Mouse (Mus musculus) heart, embryonic 11.5 days (tissue): ENCODE results near the gene Nomo1. TPM values are rescaled to one million over a fixed set of nuclear protein-coding genes. Genes with fewer than 3 reads are reported as not detected.

Experiments used
- ATAC-seq: fragments of 200-750 bp; cut with Nextera tagmentation; replicated peaks from 2 replicates; pipeline ENCODE4 v1.8.0; 2017; ENCODE audit warnings: moderate library complexity; ENCODE audit not compliant: insufficient number of reproducible peaks, low FRiP score, low TSS enrichment
- H3K27ac ChIP-seq: fragments of 300-500 bp; sonication (generic); 2 replicates; pipeline ENCODE4 v1.5.1; 2014; ENCODE audit warnings: mild to moderate bottlenecking, low read depth, low read length
- H3K27me3 ChIP-seq: fragments of 300-500 bp; sonication (generic); 2 replicates; pipeline ENCODE4 v1.6.1; 2014; ENCODE audit warnings: mild to moderate bottlenecking, low read length, mixed read lengths; ENCODE audit not compliant: control insufficient read depth, insufficient read depth
- H3K36me3 ChIP-seq: fragments of 300-500 bp; sonication (generic); 2 replicates; pipeline ENCODE4 v1.6.1; 2014; ENCODE audit warnings: mild to moderate bottlenecking, low read length, moderate library complexity, mixed read lengths; ENCODE audit not compliant: control insufficient read depth, insufficient read depth
- H3K4me1 ChIP-seq: fragments of 300-500 bp; sonication (generic); 2 replicates; pipeline ENCODE4 v1.6.1; 2014; ENCODE audit warnings: low read length; ENCODE audit not compliant: control insufficient read depth, insufficient read depth
- H3K4me2 ChIP-seq: fragments of 300-500 bp; sonication (generic); 2 replicates; pipeline ENCODE4 v1.6.1; 2014; ENCODE audit warnings: mild to moderate bottlenecking, moderate library complexity
- H3K4me3 ChIP-seq: fragments of 300-500 bp; sonication (generic); 2 replicates; pipeline ENCODE4 v1.5.1; 2014; ENCODE audit warnings: low read depth, low read length
- H3K9ac ChIP-seq: fragments of 300-500 bp; sonication (generic); 2 replicates; pipeline ENCODE4 v1.6.1; 2014; ENCODE audit warnings: mild to moderate bottlenecking, low read depth, low read length, moderate library complexity
- H3K9me3 ChIP-seq: fragments of 300-500 bp; sonication (generic); replicated peaks from 2 replicates; pipeline ENCODE4 v1.6.1; 2016; ENCODE audit warnings: low read length; ENCODE audit not compliant: control insufficient read depth
- WGBS: fragments of 180-500 bp; shearing (Covaris S2); extraction: QIAGEN DNeasy Blood & Tissue Kit; methylation state at CpG from one replicate; pipeline ENCODE4 v1.1.7; 2014; ENCODE audit not compliant: insufficient replicate concordance; 5-methylcytosine and 5-hydroxymethylcytosine counted together
- polyA plus RNA-seq: library from polyadenylated mRNA; unstranded; fragments of >200 nt; fragmentation: Nextera tagmentation; extraction: Ambion mirVana; gene quantifications from 2 replicates; pipeline ENCODE4 v1.2.1, GENCODE M21; 2014

Gene Nomo1
- polyA plus RNA-seq, 1 experiment from 2014 or later = 20.8 TPM

GRCm38 (mm10) chr7:46111212-46111817 lies 77.8 kb downstream of the Nomo1 start:
- ATAC-seq = no peak
- Histone ChIP-seq H3K4me3 (no peak overlapping the region), H3K27ac (0 out of 2 replicates have a peak overlapping the region, but pooled peaks have one; percentile 10), H3K9ac (0 out of 2 replicates have a peak overlapping the region, but pooled peaks have one; percentile 29), H3K36me3 (no peaks in the 10 kb centered on the region), H3K27me3 (0 out of 2 replicates have a peak, but pooled peaks cover 2% of the 10 kb centered on the region), H3K4me1 (peaks cover 37% of the 10 kb centered on the region), H3K9me3 (no peaks in the 10 kb centered on the region), H3K4me2 (no peak overlapping the region)
- 74% methylated on average over 15 of the region's 15 CpGs for WGBS

GRCm38 (mm10) chr7:46111938-46112337 lies 78.4 kb downstream of the Nomo1 start:
- Histone ChIP-seq H3K27me3 (0 out of 2 replicates have a peak, but pooled peaks cover 2% of the 10 kb centered on the region), H3K4me2 (no peak overlapping the region), H3K27ac (peak overlapping the region; percentile 22; the same call in 1 of the 2 replicates), H3K9ac (0 out of 2 replicates have a peak overlapping the region, but pooled peaks have one; percentile 29), H3K9me3 (no peaks in the 10 kb centered on the region), H3K4me3 (no peak overlapping the region), H3K4me1 (peaks cover 42% of the 10 kb centered on the region), H3K36me3 (no peaks in the 10 kb centered on the region)
- 0 out of 2 replicates have a peak, but pooled peaks have one; percentile 28 for ATAC-seq
- WGBS = 44% methylated on average over 6 of the region's 6 CpGs

GRCm38 (mm10) chr7:46113435-46113834 lies 79.9 kb downstream of the Nomo1 start:
- Histone ChIP-seq H3K4me3 (no peak overlapping the region), H3K9me3 (no peaks in the 10 kb centered on the region), H3K9ac (no peak overlapping the region), H3K36me3 (no peaks in the 10 kb centered on the region), H3K4me2 (no peak overlapping the region), H3K27me3 (no peaks in the 10 kb centered on the region), H3K4me1 (peaks cover 42% of the 10 kb centered on the region), H3K27ac (no peak overlapping the region)
- 71% methylated on average over 3 of the region's 3 CpGs for WGBS
- ATAC-seq = no peak

DNA sequence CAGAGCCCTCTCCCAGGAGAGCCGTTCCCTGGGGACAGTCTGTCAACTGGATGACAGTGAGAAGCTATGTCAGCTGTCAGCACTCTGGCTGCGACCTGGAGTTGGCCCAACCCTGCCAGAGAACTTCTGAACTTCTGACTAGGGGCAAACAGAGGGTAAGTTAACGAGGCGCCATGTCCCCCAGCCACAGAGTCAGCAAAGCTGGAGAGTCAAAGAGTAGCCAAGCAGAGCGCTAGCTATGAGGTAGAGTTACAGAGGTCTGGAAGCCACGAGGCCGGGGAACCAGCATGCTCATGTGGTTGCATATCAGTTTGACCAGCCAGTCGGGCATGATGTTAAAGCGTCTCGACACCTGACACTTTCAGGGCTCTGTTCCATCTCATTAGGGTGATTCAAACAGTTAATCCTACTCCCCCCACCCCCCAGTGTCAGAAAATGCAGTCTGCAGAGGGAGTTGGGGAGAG lies 82.7 kb downstream of the Nomo1 start:
- Histone ChIP-seq H3K27ac (peak overlapping the region; percentile 63), H3K4me1 (peaks cover 40% of the 10 kb centered on the region), H3K4me2 (no peak overlapping the region), H3K36me3 (no peaks in the 10 kb centered on the region), H3K9ac (no peak overlapping the region), H3K4me3 (no peak overlapping the region), H3K9me3 (no peaks in the 10 kb centered on the region), H3K27me3 (no peaks in the 10 kb centered on the region)
- ATAC-seq = 0 out of 2 replicates have a peak, but pooled peaks have one; percentile 13
- 24% methylated on average over 10 of the region's 10 CpGs for WGBS

- WGBS = 79% methylated on average over 16 of the region's 16 CpGs
- peaks cover 32% of the 10 kb centered on the region for H3K4me1 ChIP-seq
- H3K27me3 ChIP-seq = no peaks in the 10 kb centered on the region
- no peak overlapping the region for H3K9ac ChIP-seq
- H3K27ac ChIP-seq = no peak overlapping the region
- no peaks in the 10 kb centered on the region for H3K36me3 ChIP-seq
- no peak overlapping the region for H3K4me2 ChIP-seq
- no peak overlapping the region for H3K4me3 ChIP-seq
- 0 out of 2 replicates have a peak, but pooled peaks have one; percentile 18 for ATAC-seq
- H3K9me3 ChIP-seq = no peaks in the 10 kb centered on the region; the same call in 1 of the 2 replicates
These were observed 83.5 kb downstream of the Nomo1 start for GRCm38 (mm10) chr7:46117035-46117434.

DNA sequence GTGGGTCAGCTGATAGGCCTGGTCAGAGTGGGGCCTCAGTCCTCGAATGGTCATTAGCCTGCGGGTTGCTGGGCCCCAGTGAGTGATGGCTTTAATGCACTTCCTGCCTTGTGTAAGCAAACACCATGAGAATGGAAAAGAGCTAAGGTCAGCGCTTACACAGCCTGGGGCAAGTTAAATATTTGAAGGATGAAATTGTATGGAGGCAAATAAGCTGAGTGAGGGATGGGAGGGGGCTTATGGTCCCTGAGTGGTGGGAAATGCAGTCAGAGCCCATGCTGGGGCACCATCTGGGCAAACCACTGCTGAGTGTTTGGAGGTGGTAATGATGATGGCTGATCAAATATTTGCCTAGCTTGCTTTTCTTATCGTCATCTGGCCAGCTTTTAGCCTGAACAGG lies 89.5 kb downstream of the Nomo1 start:
- H3K9ac ChIP-seq = no peak overlapping the region
- H3K4me3 ChIP-seq = no peak overlapping the region
- peaks cover 3% of the 10 kb centered on the region; the same call in 1 of the 2 replicates for H3K27me3 ChIP-seq
- H3K36me3 ChIP-seq = no peaks in the 10 kb centered on the region
- 55% methylated on average over 4 of the region's 4 CpGs for WGBS
- peaks cover 4% of the 10 kb centered on the region; the same call in 1 of the 2 replicates for H3K9me3 ChIP-seq
- ATAC-seq = no peak
- H3K4me1 ChIP-seq = peaks cover 4% of the 10 kb centered on the region; the same call in 1 of the 2 replicates
- no peak overlapping the region for H3K4me2 ChIP-seq
- no peak overlapping the region for H3K27ac ChIP-seq

- H3K27ac ChIP-seq = no peak overlapping the region
These were observed 91.0 kb downstream of the Nomo1 start for GRCm38 (mm10) chr7:46124460-46124859.

DNA sequence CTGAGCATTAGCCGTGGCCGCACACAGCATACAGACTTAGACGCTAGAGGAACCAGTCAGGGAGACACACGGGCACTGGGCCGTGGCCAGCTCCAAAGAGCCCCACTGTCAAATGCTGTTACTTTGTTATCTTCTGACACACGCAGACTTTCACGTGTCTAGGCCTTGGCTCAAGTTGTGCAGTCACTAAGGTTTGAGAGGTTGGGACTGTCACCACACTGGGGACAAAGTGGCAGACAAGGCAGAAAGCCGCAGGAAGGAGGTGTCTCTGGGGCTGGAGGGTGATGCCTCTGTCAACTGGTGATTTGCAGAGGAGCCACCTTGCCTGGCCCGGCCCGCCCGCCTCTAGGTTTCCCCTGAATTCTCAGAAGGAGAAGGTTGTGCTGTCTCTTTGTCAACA lies 91.8 kb downstream of the Nomo1 start:
- no peak overlapping the region for H3K27ac ChIP-seq
- H3K4me1 ChIP-seq = peaks cover 6% of the 10 kb centered on the region; the same call in 1 of the 2 replicates
- WGBS = 61% methylated on average over 11 of the region's 11 CpGs
- no peaks in the 10 kb centered on the region for H3K36me3 ChIP-seq
- no peak overlapping the region for H3K4me2 ChIP-seq
- ATAC-seq = no peak
- H3K9me3 ChIP-seq = peaks cover 4% of the 10 kb centered on the region; the same call in 1 of the 2 replicates
- H3K9ac ChIP-seq = no peak overlapping the region
- peaks cover 3% of the 10 kb centered on the region for H3K27me3 ChIP-seq
- no peak overlapping the region for H3K4me3 ChIP-seq

More at GRCm38 (mm10) chr7:46124460-46124859, 91.0 kb downstream of the Nomo1 start:
- no peaks in the 10 kb centered on the region for H3K36me3 ChIP-seq
- no peak for ATAC-seq
- H3K27me3 ChIP-seq = peaks cover 3% of the 10 kb centered on the region
- 68% methylated on average over 6 of the region's 6 CpGs for WGBS
- H3K9ac ChIP-seq = no peak overlapping the region
- H3K4me3 ChIP-seq = no peak overlapping the region
- peaks cover 4% of the 10 kb centered on the region; the same call in 1 of the 2 replicates for H3K4me1 ChIP-seq
- H3K4me2 ChIP-seq = no peak overlapping the region
- H3K9me3 ChIP-seq = peaks cover 4% of the 10 kb centered on the region; the same call in 1 of the 2 replicates
